Mouse (Mus musculus) heart, adult 9 months (tissue): ENCODE measurements around the gene Slc25a18.
A peak's percentile ranks its signal among the peaks of the same experiment; 100 is the strongest.
"Not testable (repeated sequence)": the region's sequence is repeated elsewhere in the genome, so short reads cannot be mapped to it uniquely, and the experiment has no call there.

Experiments used
- DNase-seq, 2 experiments: peaks; one replicate each; pipeline ENCODE4 v3.0.0; 2022; ENCODE audit warnings: low spot score in 2 of 2

Slc25a18 gene

DNA sequence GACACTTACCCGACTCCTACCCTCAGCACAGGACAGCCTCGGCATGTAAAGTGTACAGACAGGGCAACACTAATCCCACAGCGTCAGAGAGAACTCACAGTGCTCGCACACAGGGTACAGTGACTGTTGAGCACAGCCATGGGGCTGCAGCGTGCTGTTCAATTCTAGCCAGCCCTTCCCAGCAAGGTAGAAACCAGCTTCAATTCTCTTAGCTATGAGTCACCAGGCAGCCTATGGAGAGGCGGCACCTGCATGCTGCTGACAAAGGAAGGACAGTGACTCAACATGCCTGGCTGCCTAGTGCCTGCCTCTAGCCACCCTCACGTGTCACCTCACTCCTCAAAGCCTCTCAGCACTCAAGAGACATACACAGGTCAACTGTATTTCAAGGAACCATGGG, 24.6 kb downstream of the Slc25a18 start:
- no peak for DNase-seq

- no peak for DNase-seq
Measured at GRCm38 (mm10) chr6:120798905-120799304, 25.5 kb downstream of the Slc25a18 start.

GRCm38 (mm10) chr6:120799581-120800041, 26.2 kb downstream of the Slc25a18 start:
- DNase-seq, result no peak

GRCm38 (mm10) chr6:120806999-120807737, 33.8 kb downstream of the Slc25a18 start:
- no peak for DNase-seq

DNA sequence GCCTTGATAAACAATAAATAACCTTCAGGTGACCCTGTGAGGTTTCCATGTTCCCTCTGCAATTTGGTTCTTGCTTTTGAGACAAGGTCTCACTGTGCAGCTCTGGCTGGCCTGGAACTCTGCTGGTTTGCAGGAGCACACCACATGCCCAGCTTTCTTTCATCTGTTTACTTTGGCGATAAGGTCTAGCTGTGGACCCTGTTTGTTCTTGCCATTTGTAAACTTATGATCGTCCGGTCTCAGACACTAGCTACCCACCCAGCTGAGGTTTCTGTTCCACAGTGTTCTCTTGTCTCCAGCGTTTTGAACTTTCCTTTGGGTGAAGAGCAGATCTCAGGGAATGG, 34.3 kb downstream of the Slc25a18 start:
- no peak for DNase-seq

DNA sequence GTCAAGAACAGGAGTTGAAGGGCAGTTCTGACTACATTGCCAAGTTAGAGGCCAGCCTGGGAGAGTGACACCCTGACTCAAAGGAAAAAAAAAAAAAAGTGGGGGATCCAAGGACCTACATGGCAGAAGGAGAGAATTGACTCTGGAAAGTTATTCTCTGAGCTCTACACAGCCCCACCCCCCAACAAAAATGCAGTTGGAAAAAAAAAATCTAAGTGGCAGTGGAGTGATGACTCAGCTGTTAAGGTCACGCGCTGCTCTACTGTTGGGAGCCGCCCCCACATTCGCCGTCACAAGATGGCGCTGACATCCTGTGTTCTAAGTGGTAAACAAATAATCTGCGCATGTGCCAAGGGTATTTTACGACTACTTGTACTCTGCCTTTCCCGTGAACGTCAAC, 38.6 kb downstream of the Slc25a18 start:
- DNase-seq, result not testable (repeated sequence)

DNA sequence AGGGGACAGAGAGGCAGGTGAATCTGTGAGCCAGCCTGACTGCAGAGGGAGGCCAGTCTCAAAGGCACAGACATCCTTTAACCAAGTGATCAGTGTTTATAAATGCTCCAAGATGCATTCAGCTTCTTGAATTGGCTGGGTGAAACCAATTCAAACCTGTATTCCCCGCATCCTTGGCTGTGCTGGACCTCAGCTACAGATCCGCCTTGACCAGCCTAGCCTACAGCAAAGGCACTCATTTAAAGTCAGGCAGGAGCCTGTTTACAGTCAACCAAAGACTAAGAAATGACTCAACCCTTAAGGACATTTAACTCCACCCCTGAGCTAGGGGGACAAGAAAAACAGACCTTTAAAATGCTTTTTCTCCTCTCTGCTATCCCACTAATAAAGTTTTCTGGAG, 45.9 kb downstream of the Slc25a18 start:
- no peak for DNase-seq

DNA sequence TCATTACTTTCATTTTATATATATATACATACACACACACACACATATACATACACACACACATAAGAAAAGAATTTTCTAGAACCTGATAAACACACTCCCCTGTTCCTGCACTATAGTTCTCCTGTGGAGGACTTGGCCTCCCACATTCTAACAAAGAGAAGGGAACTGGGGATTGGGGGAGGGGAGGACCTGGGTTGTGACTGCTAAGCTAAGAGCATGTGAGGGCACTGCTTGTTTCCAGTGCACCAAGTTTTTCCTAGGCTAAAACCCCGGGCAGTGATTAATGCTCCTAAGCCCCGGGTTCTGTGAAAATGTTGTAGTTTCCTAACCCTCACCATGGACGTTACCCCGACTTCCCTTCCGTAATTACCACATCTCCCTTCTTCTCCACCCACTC, 46.8 kb downstream of the Slc25a18 start:
- no peak for DNase-seq

- no peak for DNase-seq
Measured at GRCm38 (mm10) chr6:120820941-120821340, 47.6 kb downstream of the Slc25a18 start.

DNA sequence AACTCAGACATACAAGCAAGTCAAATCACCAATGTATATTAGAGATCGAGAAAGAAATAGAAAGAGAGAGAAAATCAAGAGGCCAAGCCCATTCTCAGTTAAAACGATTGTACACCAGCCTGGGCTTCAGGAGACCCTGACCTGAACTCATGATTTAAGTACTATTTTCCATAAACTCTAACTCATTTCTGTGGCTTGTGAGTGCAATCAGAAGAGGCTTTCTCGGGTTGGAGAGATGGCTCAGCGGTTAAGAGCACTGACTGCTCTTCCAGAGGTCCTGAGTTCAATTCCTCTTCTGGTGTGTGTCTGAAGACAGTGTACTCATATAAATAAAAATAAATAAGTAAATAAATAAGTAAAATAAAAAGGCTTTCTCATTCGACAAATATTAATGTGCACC, 48.3 kb downstream of the Slc25a18 start:
- no peak for DNase-seq

- peak; percentile 92 for DNase-seq
Measured at GRCm38 (mm10) chr6:120822307-120822928, 49.0 kb downstream of the Slc25a18 start, which contains the start of gene Atp6v1e1. Atp6v1e1 (minus strand) TSS chr6:120822793.

DNA sequence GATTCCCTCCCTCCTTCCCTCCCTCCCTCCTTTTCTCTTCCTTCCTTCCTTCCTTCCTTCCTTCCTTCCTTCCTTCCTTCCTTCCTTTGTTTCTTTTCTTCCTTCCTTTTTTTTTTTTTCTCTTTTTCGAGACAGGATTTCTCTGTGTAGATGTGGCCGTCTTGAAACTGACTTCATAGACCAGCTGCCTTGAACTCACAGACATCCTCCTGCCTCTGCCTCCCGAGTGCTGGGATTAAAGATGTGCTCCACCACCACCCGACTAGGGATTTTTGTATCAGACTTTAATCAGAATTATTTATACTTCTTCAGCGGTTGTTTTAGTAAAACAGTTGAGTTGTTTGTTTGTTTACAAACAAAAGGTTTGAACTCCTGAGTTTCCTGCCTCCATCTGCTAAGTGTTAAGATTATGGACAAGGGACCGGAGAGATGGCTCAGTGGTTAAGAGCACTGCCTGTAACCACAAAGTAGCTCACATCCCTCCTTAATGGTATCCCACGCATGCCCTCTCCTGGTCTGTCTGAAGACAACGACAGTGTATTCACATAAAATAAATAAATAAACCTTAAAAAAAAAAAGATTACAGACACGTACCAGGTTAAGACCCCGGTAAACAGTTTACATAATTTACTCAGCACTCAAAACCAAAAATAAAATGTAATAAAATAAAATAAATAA, 49.7 kb downstream of the Slc25a18 start:
- no peak for DNase-seq

DNA sequence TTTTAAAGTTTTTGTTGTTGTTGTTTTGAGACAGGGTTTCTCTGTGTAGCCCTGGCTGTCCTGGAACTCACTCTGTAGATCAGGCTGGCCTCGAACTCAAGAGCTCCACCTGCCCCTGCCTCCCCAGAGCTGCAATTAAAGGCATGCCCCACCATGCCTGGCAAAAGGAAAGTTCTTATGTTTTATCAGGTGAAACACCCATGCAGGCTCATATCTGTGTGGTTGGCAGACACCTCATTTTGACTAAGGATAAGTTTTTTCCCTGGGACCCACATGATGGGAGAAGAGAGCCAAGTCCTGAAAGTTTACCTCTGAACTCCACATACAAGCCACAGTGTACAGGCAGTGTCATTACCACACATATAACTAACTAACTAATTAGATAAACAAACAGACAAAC, 56.7 kb downstream of the Slc25a18 start:
- no peak for DNase-seq

GRCm38 (mm10) chr6:120830866-120831608, 57.7 kb downstream of the Slc25a18 start:
- no peak for DNase-seq

- no peak for DNase-seq
Measured at GRCm38 (mm10) chr6:120832097-120832496, 58.7 kb downstream of the Slc25a18 start.

DNA sequence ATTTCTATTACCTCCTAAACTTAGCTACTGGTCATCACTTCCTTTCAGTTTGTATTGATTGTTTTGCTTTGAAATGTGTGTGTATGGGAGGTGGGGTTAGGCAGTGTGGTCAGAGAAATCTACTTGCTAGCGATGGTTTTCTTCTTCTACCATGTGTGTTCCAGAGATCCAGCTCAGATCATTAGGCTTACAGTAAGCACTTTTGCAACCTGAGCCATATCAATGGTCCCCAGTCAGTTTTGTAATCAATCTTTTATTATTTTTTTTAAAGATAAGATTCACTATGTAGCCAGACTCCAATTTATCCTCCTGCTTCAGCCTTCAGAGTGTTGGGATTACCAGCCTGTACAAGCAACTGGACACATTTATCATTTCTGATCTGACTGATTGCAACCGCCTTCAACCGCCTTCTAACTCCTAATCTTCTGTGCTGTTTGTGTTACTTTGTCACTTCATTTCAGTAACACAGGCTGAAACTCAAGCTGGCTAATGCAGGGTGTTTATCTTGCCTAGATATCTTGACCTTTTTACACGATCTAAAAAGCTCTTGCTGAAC, 61.5 kb downstream of the Slc25a18 start:
- DNase-seq, result no peak

- peak; percentile 93 to 97 for DNase-seq
Measured at GRCm38 (mm10) chr6:120835474-120836374, 62.3 kb downstream of the Slc25a18 start, which contains the start of gene Bcl2l13. Bcl2l13 (plus strand) TSS chr6:120836212.

DNA sequence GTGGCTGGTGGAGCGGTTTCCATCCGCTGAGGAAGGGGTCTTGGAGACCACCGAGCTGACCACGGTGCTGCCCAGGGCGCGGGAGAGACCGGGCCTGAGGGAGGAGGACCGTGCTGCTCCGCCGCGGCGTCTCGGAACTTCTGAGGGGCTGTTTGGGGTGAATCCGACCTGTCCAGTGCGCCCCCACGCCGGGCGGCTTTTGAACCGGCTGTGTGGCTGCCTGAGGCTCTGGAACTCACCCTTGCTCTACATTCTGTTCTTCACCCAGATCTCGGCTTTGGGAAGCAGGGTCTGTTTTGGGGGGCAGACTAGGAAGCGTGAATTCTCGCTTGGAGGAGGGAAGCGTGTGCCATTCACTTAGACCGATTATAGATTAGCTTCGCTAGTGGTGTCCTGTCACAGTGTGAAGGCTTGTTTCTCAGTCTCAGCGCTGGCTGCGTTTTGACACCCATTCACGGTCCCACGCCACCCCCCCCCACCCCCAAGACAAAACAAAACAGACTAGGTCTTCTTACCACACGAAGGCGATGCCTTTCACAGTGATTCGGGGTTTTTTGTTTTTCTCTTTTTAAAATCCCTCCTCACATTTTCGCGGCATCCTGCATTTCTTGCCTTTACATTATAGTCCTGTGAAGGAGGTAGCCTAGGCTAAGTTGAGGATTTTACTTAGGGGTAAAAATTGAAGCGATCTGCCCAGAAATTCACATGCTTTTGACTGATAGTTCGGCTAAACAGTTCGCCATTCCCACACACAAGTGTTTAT, 63.2 kb downstream of the Slc25a18 start:
- no peak for DNase-seq

DNA sequence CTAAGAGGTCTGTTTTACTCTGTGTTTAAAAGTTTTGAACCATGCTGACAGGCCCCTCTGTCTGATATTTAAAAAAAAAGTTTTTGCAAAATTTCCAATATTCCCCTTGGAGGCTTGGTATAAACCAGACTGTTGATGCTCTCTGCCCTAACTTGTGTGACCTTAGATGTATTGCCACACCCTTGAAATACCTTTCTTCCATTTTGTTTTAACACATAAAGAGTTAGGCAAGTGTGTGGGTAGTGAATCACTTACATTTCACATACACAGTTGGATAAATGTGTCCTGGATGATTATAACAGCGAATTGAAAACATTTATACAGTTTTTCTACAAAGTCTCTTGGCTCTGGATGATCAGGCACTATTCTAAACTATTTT, 63.8 kb downstream of the Slc25a18 start:
- DNase-seq, result no peak

- no peak for DNase-seq
Measured at GRCm38 (mm10) chr6:120840258-120840657, 66.9 kb downstream of the Slc25a18 start.
